8 mouse cellular contexts compared by ENCODE assay signal in genomic region chr9:22260092-22260422, GRCm38 (mm10). TPM values are rescaled to one million over a fixed set of nuclear protein-coding genes. Genes with fewer than 3 reads are reported as not detected.
DNase-seq lines count a peak whose midpoint lies in the region; ATAC-seq and TF ChIP-seq lines count a peak whose summit lies in the region.

No protein-coding gene starts in this region.

- intact Hi-C loops in heart, adult 2 months (cut with DNase I) = no loop called here
- intact Hi-C loops in heart, postnatal 25 days (cut with DNase I) = no loop called here
- intact Hi-C loops in gastrocnemius, postnatal 14 days (cut with DNase I; ENCODE audit: low total_unique reads) = no loop called here

- no peaks in the 10 kb centered on the region for H3K79me2 ChIP-seq in heart, adult 2 months (replicated peaks; ENCODE audit: control insufficient read depth, insufficient read depth, low read length)
- peaks cover 46% of the 10 kb centered on the region for H3K79me2 ChIP-seq in C2C12 (ENCODE audit: control insufficient read depth, insufficient read depth)

- 32% methylated on average over 3 of the region's 3 CpGs for whole genome bisulfite sequencing in heart, adult 2 months
- 29% methylated on average over 3 of the region's 3 CpGs for WGBS in forebrain, embryonic 13.5 days
- 34% methylated on average over 3 of the region's 3 CpGs for WGBS in liver, embryonic 12.5 days (ENCODE audit: insufficient replicate concordance)

- TF ChIP-seq CTCF in heart, adult 2 months (IDR thresholded peaks at IDR 0.05) = no peak
- TF ChIP-seq CTCF in C2C12 (IDR thresholded peaks at IDR 0.05; ENCODE audit: control insufficient read depth, insufficient read depth, insufficient read length) = no peak

- no peak overlapping the region for H3K27ac ChIP-seq in heart, adult 2 months
- no peak overlapping the region for H3K27ac ChIP-seq in forebrain, embryonic 13.5 days
- no peak overlapping the region for H3K27ac ChIP-seq in liver, embryonic 12.5 days

- no peak for DNase-seq in heart, adult 2 months
- no peak for DNase-seq in heart, postnatal 25 days (ENCODE audit: low spot score)
- no peak for DNase-seq in cerebellum, postnatal 14 days
- no peak for DNase-seq in gastrocnemius, postnatal 14 days

- no peak for ATAC-seq in forebrain, embryonic 13.5 days
- no peak for ATAC-seq in liver, embryonic 12.5 days
- no peak for ATAC-seq in monocyte, adult 5-6 weeks (replicated peaks; ENCODE audit: insufficient number of reproducible peaks, low FRiP score, low TSS enrichment, poor library complexity, severe bottlenecking)

- TF ChIP-seq EP300 in heart, adult 2 months (IDR thresholded peaks at IDR 0.05; ENCODE audit: insufficient read depth, low read depth, low read length) = no peak

- H3ac ChIP-seq in C2C12 (ENCODE audit: control insufficient read depth, insufficient read length, low read depth) = no peak overlapping the region

- H3K4me3 ChIP-seq in heart, adult 2 months = peak overlapping the region; percentile 50
- H3K4me3 ChIP-seq in C2C12 (ENCODE audit: insufficient read depth, poor library complexity, severe bottlenecking) = peak overlapping the region; percentile 72
- peak overlapping the region; percentile 66 for H3K4me3 ChIP-seq in forebrain, embryonic 13.5 days
- peak overlapping the region; percentile 82 for H3K4me3 ChIP-seq in liver, embryonic 12.5 days

- H3K4me1 ChIP-seq in heart, adult 2 months (ENCODE audit: control insufficient read depth, insufficient read depth, low read length) = no peaks in the 10 kb centered on the region
- 0 out of 2 replicates have a peak, but pooled peaks cover 4% of the 10 kb centered on the region for H3K4me1 ChIP-seq in forebrain, embryonic 13.5 days
- H3K4me1 ChIP-seq in liver, embryonic 12.5 days = peaks cover 20% of the 10 kb centered on the region

- H3K27me3 ChIP-seq in heart, adult 2 months (ENCODE audit: control insufficient read depth, insufficient read depth, low read length) = no peaks in the 10 kb centered on the region
- H3K27me3 ChIP-seq in C2C12 (ENCODE audit: control insufficient read depth, insufficient read depth, insufficient read length) = no peaks in the 10 kb centered on the region
- H3K27me3 ChIP-seq in forebrain, embryonic 13.5 days = no peaks in the 10 kb centered on the region
- H3K27me3 ChIP-seq in liver, embryonic 12.5 days (replicated peaks) = no peaks in the 10 kb centered on the region

- no peak overlapping the region for H3K9ac ChIP-seq in heart, adult 2 months (ENCODE audit: low read depth, low read length)
- H3K9ac ChIP-seq in forebrain, embryonic 13.5 days = no peak overlapping the region
- peak overlapping the region; percentile 81; the same call in 1 of the 2 replicates for H3K9ac ChIP-seq in liver, embryonic 12.5 days

- no peak for TF ChIP-seq POLR2A in heart, adult 2 months (IDR thresholded peaks at IDR 0.05; ENCODE audit: insufficient read depth, low read depth, low read length)

- peak overlapping the region; percentile 71 for H3K4me2 ChIP-seq in forebrain, embryonic 13.5 days
- peak overlapping the region; percentile 93 for H3K4me2 ChIP-seq in liver, embryonic 12.5 days

- peaks cover 9% of the 10 kb centered on the region; the same call in 1 of the 2 replicates for H3K9me3 ChIP-seq in forebrain, embryonic 13.5 days (replicated peaks)
- H3K9me3 ChIP-seq in liver, embryonic 12.5 days (replicated peaks) = peaks cover 7% of the 10 kb centered on the region

- no peaks in the 10 kb centered on the region for H3K36me3 ChIP-seq in heart, adult 2 months (ENCODE audit: control insufficient read depth, insufficient read depth, low read length)
- H3K36me3 ChIP-seq in C2C12 (ENCODE audit: control insufficient read depth, insufficient read depth) = peaks cover 15% of the 10 kb centered on the region
- peaks cover 31% of the 10 kb centered on the region for H3K36me3 ChIP-seq in forebrain, embryonic 13.5 days (ENCODE audit: poor library complexity, severe bottlenecking)
- H3K36me3 ChIP-seq in liver, embryonic 12.5 days = peaks cover 18% of the 10 kb centered on the region

- peaks cover 13% of the 10 kb centered on the region for H3K79me3 ChIP-seq in C2C12 (ENCODE audit: low read depth)

TF ChIP-seq in C2C12, 6 proteins besides CTCF, POLR2A, EP300 and RAD21:
- TF ChIP-seq MAX (IDR thresholded peaks at IDR 0.05) (no peak), MYOD1 (IDR thresholded peaks at IDR 0.05; ENCODE audit: control insufficient read depth, insufficient read length, low read depth) (no peak), USF1 (IDR thresholded peaks at IDR 0.05; ENCODE audit: low read depth) (no peak), MYOG (IDR thresholded peaks at IDR 0.05; ENCODE audit: control insufficient read depth, extremely low read depth, insufficient read length) (no peak)

RNA-seq across cellular contexts. Expression of gene Zfp599, which starts 0.4 kb away (rescaled TPM):
- total RNA-seq in heart, adult 2 months (2021) = under 1 TPM; 0.34 to 0.39 TPM
- polyA plus RNA-seq in heart, adult 2 months (2012; rRNA removed) = 0.04 and 0.12 TPM in 2 replicates
- under 1 TPM; 0.26 to 0.31 TPM for total RNA-seq in heart, postnatal 25 days (2021)
- polyA plus RNA-seq in C2C12 (2012; fragmentation: generic; extraction: Trizol) = 0.76 TPM
- 10.4 and 10.7 TPM in 2 replicates for polyA plus RNA-seq in forebrain, embryonic 13.5 days (2015; fragmentation: Nextera tagmentation; extraction: Ambion mirVana)
- polyA plus RNA-seq in liver, embryonic 12.5 days (2016; fragmentation: Nextera tagmentation; extraction: Ambion mirVana) = 2.2 and 2.3 TPM in 2 replicates
- total RNA-seq in monocyte, adult 5-6 weeks (2017) = 0.29 to 2.5 TPM (median 2.2 TPM) in 3 replicates
- total RNA-seq in gastrocnemius, postnatal 14 days (2021) = under 1 TPM in 1 of 2 experiments, not detected in 1; 0.08 TPM

RNA-seq across cellular contexts. Expression of gene Zfp809, which starts 34.5 kb away (rescaled TPM):
- total RNA-seq in heart, adult 2 months (2021) = 10 to 100 TPM; 33.6 to 34.2 TPM
- polyA plus RNA-seq in heart, adult 2 months (2012; rRNA removed) = 14.8 and 26.6 TPM in 2 replicates
- total RNA-seq in heart, postnatal 25 days (2021) = 10 to 100 TPM; 29.4 to 30.7 TPM
- polyA plus RNA-seq in C2C12 (2012; fragmentation: generic; extraction: Trizol) = 4.5 TPM
- polyA plus RNA-seq in forebrain, embryonic 13.5 days (2015; fragmentation: Nextera tagmentation; extraction: Ambion mirVana) = 9.3 and 11.0 TPM in 2 replicates
- 11.7 and 12.3 TPM in 2 replicates for polyA plus RNA-seq in liver, embryonic 12.5 days (2016; fragmentation: Nextera tagmentation; extraction: Ambion mirVana)
- total RNA-seq in monocyte, adult 5-6 weeks (2017) = 27.3 to 53.9 TPM (median 30.7 TPM) in 3 replicates
- total RNA-seq in gastrocnemius, postnatal 14 days (2021) = 1 to 10 TPM; 7.8 TPM

RNA-seq across cellular contexts. Expression of gene Zfp810, which starts 47.4 kb away (rescaled TPM):
- 1 to 10 TPM; 4.3 to 6.7 TPM for total RNA-seq in heart, adult 2 months (2021)
- 4.3 and 7.6 TPM in 2 replicates for polyA plus RNA-seq in heart, adult 2 months (2012; rRNA removed)
- total RNA-seq in heart, postnatal 25 days (2021) = 1 to 10 TPM; 4.4 to 6.3 TPM
- polyA plus RNA-seq in C2C12 (2012; fragmentation: generic; extraction: Trizol) = 1.5 TPM
- polyA plus RNA-seq in forebrain, embryonic 13.5 days (2015; fragmentation: Nextera tagmentation; extraction: Ambion mirVana) = 32.9 and 33.8 TPM in 2 replicates
- polyA plus RNA-seq in liver, embryonic 12.5 days (2016; fragmentation: Nextera tagmentation; extraction: Ambion mirVana) = 4.9 and 5.0 TPM in 2 replicates
- 20.8 to 34.3 TPM (median 31.1 TPM) in 3 replicates for total RNA-seq in monocyte, adult 5-6 weeks (2017)
- 1 to 10 TPM; 1.4 to 1.6 TPM for total RNA-seq in gastrocnemius, postnatal 14 days (2021)
